Mouse (Mus musculus) embryonic facial prominence, embryonic 10.5 days (tissue): ENCODE data around the gene Mipol1. TPM values are rescaled to one million over a fixed set of nuclear protein-coding genes. Genes with fewer than 3 reads are reported as not detected.

Source experiments
- DNase-seq: peaks from one replicate; pipeline ENCODE4 v3.0.0-alpha.2; 2017; ENCODE audit warnings: low spot score
- H3K27ac ChIP-seq: fragments of 300-500 bp; sonication (generic); replicated peaks from 2 replicates; pipeline ENCODE4 v1.5.1; 2016; ENCODE audit warnings: mild to moderate bottlenecking
- H3K27me3 ChIP-seq: fragments of 300-500 bp; sonication (generic); replicated peaks from 2 replicates; pipeline ENCODE4 v1.6.1; 2016; ENCODE audit warnings: low read depth, mild to moderate bottlenecking; ENCODE audit not compliant: poor library complexity, severe bottlenecking
- H3K36me3 ChIP-seq: fragments of 300-500 bp; sonication (generic); replicated peaks from 2 replicates; pipeline ENCODE4 v1.6.1; 2016; ENCODE audit warnings: mild to moderate bottlenecking, moderate library complexity
- H3K4me1 ChIP-seq: fragments of 300-500 bp; sonication (generic); 2 replicates; pipeline ENCODE4 v1.6.1; 2016
- H3K4me3 ChIP-seq: fragments of 300-500 bp; sonication (generic); 2 replicates; pipeline ENCODE4 v1.5.1; 2016; ENCODE audit warnings: mild to moderate bottlenecking, moderate library complexity
- H3K9me3 ChIP-seq: fragments of 300-500 bp; sonication (generic); 2 replicates; pipeline ENCODE4 v1.6.1; 2016; ENCODE audit warnings: mild to moderate bottlenecking
- WGBS: fragments of 180-500 bp; shearing (Covaris S2); methylation state at CpG from one replicate; pipeline ENCODE4 v1.1.7; 2016; 5-methylcytosine and 5-hydroxymethylcytosine counted together
- polyA plus RNA-seq: library from polyadenylated mRNA; unstranded; fragments of >200 nt; fragmentation: Nextera tagmentation; extraction: Ambion mirVana; gene quantifications from 2 replicates; pipeline ENCODE4 v1.2.1, GENCODE M21; 2016

Mipol1 gene
- polyA plus RNA-seq, 1 experiment from 2014 or later = 9.9 TPM

DNA sequence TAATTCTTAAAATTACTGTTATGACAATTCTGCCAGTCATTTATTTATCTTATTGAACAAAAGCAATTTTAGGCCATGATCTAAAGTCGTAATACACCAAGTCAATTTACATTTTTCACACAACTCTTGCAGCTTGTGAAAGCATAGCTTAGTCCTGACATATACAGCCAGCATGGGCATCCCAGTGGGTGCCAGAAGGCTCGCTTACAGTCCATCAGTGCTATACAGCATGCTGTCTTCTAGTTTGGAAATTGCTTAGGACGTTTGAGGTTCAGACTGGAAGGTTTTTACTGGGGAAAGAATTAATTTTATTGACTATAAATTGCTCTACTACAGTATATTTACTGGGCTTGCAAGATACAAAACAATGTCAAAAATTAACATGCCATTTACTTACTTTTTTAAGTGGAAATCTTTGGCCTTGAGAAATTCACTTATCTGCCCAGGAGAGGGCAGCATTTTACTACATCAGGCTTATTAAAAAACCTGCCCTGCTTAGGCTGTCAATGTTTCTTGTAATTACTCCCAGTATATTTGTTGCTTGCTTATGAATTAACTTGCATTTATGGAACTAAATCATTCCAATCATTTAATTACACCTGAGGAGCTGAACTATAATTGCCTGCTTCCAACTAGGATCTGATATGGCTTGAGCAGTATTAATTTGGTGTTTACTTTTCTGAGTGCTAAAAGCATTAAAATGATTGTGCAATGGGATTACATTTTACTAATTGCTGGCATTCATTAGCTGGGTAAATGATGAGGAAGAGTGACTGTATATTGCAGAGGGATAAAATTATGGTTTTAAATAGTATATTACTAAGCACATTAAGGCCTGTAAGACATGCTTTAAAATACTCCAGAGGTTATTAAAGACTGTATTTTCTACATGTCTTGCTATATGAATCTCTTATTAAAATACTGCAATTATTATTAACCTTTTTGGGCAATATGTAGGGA, 51.2 kb downstream of the Mipol1 start:
- H3K27me3 ChIP-seq = no peaks in the 10 kb centered on the region
- 53% methylated on average over 3 of the region's 3 CpGs for WGBS
- no peak overlapping the region for H3K4me3 ChIP-seq
- H3K27ac ChIP-seq = no peak overlapping the region
- H3K4me1 ChIP-seq = no peaks in the 10 kb centered on the region
- no peaks in the 10 kb centered on the region for H3K9me3 ChIP-seq
- H3K36me3 ChIP-seq = no peaks in the 10 kb centered on the region
- DNase-seq = no peak

DNA sequence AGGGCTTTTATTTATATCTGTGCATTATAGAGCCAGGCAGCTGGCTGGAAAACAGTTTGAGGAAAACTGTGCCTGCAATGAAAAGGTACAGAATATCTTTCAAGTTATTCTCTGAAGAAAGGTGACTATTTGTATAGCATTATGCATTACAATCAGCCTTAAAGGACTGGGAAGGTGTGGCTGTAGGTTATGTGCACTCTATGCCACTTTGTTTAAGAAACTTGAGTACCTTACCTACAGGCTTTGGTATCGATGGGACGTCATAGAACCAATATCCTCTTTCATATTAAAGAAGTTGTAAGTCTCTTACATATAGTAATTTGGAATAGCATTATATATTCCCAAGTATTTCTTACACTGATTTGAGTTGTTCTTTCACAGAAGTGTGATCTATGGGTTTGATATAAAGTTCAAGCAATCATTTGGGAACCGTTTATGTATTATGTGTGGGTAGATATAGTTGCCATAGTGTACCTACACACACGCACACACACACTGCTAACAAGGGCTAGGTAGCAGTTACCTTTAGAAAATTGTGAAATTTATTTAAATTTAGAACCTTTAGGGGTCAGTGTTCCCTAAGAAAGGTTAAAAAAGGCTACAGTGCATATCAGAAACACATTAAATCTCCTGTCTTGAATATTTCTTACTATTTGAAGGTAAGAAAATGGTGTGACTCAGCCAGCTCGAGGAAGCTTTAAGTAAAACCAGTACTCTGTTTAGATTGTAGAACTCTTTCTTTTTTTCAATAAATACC, 55.3 kb downstream of the Mipol1 start:
- WGBS = 85% methylated on average over 5 of the region's 5 CpGs
- no peak overlapping the region for H3K27ac ChIP-seq
- no peak for DNase-seq
- H3K4me3 ChIP-seq = no peak overlapping the region
- no peaks in the 10 kb centered on the region for H3K27me3 ChIP-seq
- no peaks in the 10 kb centered on the region for H3K9me3 ChIP-seq
- H3K4me1 ChIP-seq = no peaks in the 10 kb centered on the region
- no peaks in the 10 kb centered on the region for H3K36me3 ChIP-seq

DNA sequence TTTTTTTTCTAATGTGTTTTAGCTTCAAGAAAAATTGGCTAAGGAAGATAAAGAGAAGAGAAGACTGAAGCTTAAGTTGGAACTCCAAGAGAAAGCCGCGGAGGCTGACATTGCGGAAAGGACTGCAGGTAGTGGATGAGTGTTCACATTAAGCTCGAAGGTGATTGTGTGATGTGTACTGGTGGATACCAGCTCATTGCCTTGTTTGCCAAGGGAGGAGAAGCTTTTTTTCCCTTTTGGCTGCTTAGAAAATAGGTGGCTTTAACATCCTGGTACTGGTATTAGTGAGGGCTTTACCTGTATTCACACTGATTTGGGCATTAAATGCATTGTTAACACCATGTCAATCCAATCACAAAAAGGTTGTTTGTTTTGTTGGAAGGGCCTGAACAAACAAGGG, 77.1 kb downstream of the Mipol1 start:
- DNase-seq = no peak
- Histone ChIP-seq H3K4me3 (no peak overlapping the region), H3K9me3 (no peaks in the 10 kb centered on the region), H3K27ac (no peak overlapping the region), H3K36me3 (no peaks in the 10 kb centered on the region), H3K27me3 (no peaks in the 10 kb centered on the region), H3K4me1 (no peaks in the 10 kb centered on the region)
- WGBS = 94% methylated on average over 4 of the region's 4 CpGs

DNA sequence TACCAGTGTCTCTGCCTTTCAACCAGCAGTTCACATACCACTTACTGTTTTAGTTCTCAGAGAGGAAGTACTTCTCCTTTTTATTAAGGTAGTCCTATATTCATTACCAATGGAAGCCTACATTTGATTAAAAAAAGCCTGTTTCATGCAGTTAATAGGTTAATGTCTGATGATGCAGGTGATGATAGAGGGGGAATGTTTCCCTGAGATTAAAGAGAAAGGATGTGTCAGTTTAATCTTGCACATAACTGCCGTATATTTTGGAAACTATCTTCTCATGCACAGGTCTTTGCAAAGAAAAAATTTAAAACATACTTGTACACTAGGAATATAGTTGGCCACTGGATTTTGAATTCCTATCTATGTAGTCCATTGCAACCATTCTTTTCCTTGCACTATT, 77.5 kb downstream of the Mipol1 start:
- 92% methylated on average over 1 of the region's 1 CpGs for WGBS
- Histone ChIP-seq H3K4me1 (no peaks in the 10 kb centered on the region), H3K9me3 (no peaks in the 10 kb centered on the region), H3K36me3 (no peaks in the 10 kb centered on the region), H3K27ac (no peak overlapping the region), H3K4me3 (no peak overlapping the region), H3K27me3 (no peaks in the 10 kb centered on the region)
- DNase-seq = no peak

DNA sequence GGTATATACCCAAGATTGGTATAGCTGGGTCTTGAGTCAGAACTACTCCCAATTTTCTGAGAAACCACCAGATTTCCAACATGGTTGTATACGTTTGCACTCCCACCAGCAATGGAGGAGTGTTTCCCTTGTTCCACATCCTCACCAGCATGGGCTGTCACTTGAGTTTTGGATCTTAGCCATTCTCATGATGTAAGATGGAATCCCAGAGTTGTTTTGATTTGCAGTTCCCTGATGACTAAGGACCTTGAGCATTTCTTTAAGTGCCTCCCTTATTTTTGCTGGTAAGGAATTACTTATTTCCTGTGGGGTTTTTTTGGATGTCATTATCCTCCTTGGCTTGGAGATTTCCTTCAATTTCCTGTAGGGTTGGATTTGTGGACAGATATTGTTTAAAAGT, 108.8 kb downstream of the Mipol1 start:
- Histone ChIP-seq H3K4me1 (no peaks in the 10 kb centered on the region), H3K27me3 (no peaks in the 10 kb centered on the region), H3K36me3 (no peaks in the 10 kb centered on the region), H3K9me3 (no peaks in the 10 kb centered on the region), H3K27ac (no peak overlapping the region), H3K4me3 (no peak overlapping the region)
- no peak for DNase-seq
- 81% methylated on average over 1 of the region's 1 CpGs for WGBS

DNA sequence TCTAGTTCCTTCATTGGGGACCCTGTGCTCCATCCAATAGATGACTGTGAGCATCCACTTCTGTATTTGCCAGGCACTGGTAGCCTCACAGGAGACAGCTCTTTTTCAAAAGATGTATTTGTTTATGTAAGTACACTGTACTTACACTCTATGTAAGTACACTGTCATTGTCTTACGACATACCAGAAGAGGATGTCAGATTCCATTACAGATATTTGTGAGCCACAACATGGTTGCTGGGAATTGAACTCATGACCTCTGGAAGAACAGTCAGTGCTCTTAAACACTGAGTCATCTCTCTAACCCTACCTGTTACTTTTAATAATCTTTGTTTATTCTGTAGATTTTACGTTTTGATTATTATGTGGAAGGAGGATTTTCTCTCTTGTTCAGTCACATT, 109.9 kb downstream of the Mipol1 start:
- Histone ChIP-seq H3K9me3 (no peaks in the 10 kb centered on the region), H3K36me3 (no peaks in the 10 kb centered on the region), H3K4me1 (no peaks in the 10 kb centered on the region), H3K27me3 (no peaks in the 10 kb centered on the region), H3K27ac (no peak overlapping the region), H3K4me3 (no peak overlapping the region)
- 87% methylated on average over 2 of the region's 2 CpGs for WGBS
- DNase-seq = no peak

DNA sequence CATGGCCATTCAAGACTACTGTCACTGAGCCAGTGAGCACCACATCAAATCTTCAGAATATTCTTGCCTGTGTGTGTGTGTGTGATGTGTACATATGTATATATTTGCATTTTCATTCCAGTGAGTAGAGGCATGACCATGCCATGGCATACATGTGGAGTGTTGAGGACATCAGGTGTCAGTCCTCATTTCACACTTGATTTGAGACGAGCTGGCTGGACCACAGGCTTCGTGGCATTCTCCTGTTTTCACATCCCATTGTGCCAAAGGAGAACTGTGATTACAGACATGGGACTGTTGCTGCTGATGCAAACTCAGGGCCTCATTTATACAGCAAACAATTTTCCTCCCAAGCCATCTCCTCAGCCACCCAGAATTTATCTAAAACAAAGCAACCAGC, 132.5 kb downstream of the Mipol1 start:
- 76% methylated on average over 2 of the region's 2 CpGs for WGBS
- Histone ChIP-seq H3K4me3 (no peak overlapping the region), H3K27ac (no peak overlapping the region), H3K36me3 (no peaks in the 10 kb centered on the region), H3K9me3 (no peaks in the 10 kb centered on the region), H3K4me1 (no peaks in the 10 kb centered on the region), H3K27me3 (no peaks in the 10 kb centered on the region)
- DNase-seq = no peak

DNA sequence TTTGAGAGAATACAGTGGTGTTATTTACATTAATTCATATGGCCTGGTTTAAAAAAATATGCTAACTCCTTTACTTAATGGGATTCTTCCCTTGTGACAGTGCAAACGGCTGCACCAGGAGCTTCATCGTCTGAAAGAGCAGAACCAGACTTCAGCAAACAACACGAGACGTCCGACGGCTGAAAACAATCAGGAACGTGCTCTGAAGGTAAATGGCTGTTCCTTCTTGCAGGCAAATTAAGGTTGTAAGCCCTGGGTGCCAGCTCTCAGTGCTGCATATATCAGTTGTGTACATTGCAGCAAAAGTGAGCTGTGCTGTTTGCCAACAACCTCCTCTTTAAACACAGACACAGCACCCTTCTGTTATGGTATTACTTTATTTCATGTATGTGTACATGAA, 133.8 kb downstream of the Mipol1 start:
- WGBS = 71% methylated on average over 7 of the region's 7 CpGs
- DNase-seq = no peak
- H3K9me3 ChIP-seq = no peaks in the 10 kb centered on the region
- no peak overlapping the region for H3K27ac ChIP-seq
- no peaks in the 10 kb centered on the region for H3K4me1 ChIP-seq
- H3K4me3 ChIP-seq = no peak overlapping the region
- H3K36me3 ChIP-seq = no peaks in the 10 kb centered on the region
- H3K27me3 ChIP-seq = no peaks in the 10 kb centered on the region

DNA sequence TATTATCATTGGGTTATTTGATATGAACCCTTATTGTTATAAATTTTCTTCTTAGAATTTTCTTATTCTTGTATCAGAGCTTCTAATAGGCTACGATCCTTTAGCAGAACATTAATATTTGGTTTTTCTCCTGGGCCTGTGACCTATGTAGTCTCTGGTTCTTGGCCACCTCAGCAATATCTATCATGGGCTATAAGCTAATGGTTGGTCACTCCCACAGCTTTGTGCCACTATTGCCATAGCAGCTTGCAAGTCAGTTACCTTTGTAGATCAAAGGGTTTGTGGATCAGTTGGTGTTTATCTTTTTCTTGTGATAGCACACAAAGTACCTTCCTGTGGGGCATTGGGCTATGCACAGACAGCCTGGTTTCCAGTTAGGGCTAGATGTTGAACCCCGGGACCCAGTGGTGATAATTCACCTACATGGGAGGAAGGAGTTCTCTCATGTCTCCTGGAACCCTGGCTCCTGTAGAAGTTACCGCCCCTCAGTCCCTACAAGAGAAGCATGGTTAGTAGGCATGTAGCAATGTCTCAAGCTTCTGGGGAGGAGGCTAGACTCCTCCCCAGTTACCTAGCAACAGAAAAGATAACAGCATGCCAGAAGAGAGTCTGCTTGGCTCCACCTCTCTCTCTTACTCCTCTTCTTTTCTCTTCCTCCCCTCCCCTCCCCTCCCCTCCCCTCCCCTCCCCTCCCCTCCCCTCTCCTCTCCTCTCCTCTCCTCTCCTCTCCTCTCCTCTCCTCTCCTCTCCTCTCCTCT, 141.7 kb downstream of the Mipol1 start:
- Histone ChIP-seq H3K9me3 (no peaks in the 10 kb centered on the region), H3K4me3 (no peak overlapping the region), H3K27me3 (no peaks in the 10 kb centered on the region), H3K27ac (no peak overlapping the region), H3K4me1 (no peaks in the 10 kb centered on the region), H3K36me3 (no peaks in the 10 kb centered on the region)
- 88% methylated on average over 3 of the region's 3 CpGs for WGBS
- DNase-seq = no peak

DNA sequence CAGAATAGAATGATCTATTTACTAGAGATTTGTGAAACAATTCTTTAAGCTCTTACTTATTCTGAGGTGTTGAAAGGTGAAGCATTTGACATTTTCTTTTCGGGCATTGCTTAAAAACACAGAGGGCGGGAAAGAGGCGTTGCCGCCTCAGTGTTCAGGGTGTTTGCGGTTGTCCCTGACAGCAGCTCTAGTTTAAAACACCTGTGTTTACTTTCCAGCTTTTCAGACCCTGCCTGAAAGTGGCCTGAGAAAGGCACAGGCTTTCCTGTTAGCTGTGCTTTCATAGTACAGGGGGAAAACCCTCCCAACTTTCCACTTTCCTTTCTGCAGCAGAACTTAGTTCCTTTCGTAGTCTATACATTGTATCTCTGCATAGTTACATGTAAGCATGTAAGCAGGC, 152.6 kb downstream of the Mipol1 start:
- Histone ChIP-seq H3K27ac (no peak overlapping the region), H3K36me3 (no peaks in the 10 kb centered on the region), H3K4me3 (no peak overlapping the region), H3K9me3 (no peaks in the 10 kb centered on the region), H3K4me1 (peaks cover 3% of the 10 kb centered on the region; the same call in 1 of the 2 replicates), H3K27me3 (no peaks in the 10 kb centered on the region)
- no peak for DNase-seq
- 51% methylated on average over 6 of the region's 6 CpGs for WGBS

DNA sequence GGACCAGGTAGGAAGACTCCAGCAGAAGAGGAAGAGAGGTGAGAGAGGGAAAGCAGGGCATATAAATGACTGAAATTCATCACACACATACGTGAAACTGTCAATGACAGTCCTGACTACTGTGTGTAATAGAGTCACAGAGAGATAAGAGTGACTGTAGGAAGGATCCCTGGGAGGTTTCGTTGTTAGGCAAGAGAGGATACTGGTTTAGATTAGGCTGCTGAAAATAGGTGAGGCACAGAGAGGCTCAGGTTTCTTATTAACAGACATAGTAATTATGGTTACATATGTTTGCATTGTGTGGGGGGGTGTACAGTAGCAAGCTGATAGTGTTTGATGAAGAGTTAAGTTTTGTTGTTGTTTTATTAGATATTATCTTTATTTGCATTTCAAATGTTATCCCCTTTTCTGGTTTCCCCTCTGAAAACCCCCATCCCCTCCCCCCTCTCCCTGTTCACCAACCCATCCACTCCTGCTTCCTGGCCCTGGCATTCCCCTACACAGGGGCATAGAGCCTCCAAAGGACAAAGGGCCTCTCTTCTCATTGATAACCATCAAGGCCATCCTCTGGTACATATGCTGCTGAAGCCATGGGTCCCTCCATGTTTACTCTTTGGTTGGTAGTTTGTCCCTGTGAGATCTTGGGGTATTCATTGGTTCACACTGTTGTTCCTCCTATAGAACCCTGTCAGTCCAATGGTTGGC, 157.5 kb downstream of the Mipol1 start:
- DNase-seq = no peak
- 87% methylated on average over 2 of the region's 2 CpGs for WGBS
- peaks cover 3% of the 10 kb centered on the region; the same call in 1 of the 2 replicates for H3K4me1 ChIP-seq
- H3K36me3 ChIP-seq = no peaks in the 10 kb centered on the region
- no peaks in the 10 kb centered on the region for H3K9me3 ChIP-seq
- H3K27ac ChIP-seq = no peak overlapping the region
- H3K4me3 ChIP-seq = no peak overlapping the region
- no peaks in the 10 kb centered on the region for H3K27me3 ChIP-seq

DNA sequence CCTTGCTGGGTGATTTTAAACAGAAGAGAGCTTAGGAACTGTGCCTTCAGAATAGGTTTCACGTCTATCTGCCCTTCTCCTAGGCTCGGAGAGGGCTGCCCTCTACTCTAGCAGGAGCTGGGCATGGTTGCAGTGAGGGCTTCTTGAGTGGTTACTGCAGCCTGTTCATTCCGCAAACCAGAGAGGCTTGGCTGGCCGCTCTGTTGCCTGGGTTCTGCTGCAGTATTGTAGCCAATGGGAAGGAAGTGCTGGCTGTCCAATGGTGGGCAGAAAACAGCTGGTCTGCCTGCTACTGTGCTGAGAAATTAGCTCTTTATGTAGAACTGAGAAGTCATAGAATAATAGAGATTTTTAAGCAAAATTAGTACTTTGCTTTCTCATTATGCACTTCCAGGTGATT, 169.3 kb downstream of the Mipol1 start:
- 43% methylated on average over 4 of the region's 4 CpGs for WGBS
- Histone ChIP-seq H3K36me3 (no peaks in the 10 kb centered on the region), H3K4me1 (peaks cover 16% of the 10 kb centered on the region; the same call in 1 of the 2 replicates), H3K4me3 (no peak overlapping the region), H3K27me3 (no peaks in the 10 kb centered on the region), H3K27ac (no peak overlapping the region), H3K9me3 (no peaks in the 10 kb centered on the region)
- peak; percentile 11 for DNase-seq
